Mouse (Mus musculus) MEL (cell line): Measurements from ENCODE around the gene Poc1a. TPM values are rescaled to one million over a fixed set of nuclear protein-coding genes. Genes with fewer than 3 reads are reported as not detected.

Experiments used
- DNase-seq: peaks from one replicate; pipeline ENCODE4 v3.0.0; 2011; ENCODE audit warnings: low read depth, low spot score
- H3K27ac ChIP-seq: 2 replicates; pipeline ENCODE4 v1.5.1; 2012; ENCODE audit warnings: low read depth, mild to moderate bottlenecking, control low read depth, low read length, moderate library complexity; ENCODE audit not compliant: control insufficient read depth
- H3K27me3 ChIP-seq, 2 experiments: fragments of 150-350 bp in 1 of 2; sonication (generic) in 1 of 2; 2 replicates each; pipeline ENCODE4 v1.6.1; 2012; ENCODE audit warnings: low read length in 2 of 2, mild to moderate bottlenecking in 2 of 2, improper control_type of control experiment in 1 of 2, moderate library complexity in 1 of 2; ENCODE audit not compliant: insufficient read depth in 2 of 2, control insufficient read depth in 1 of 2
- H3K36me3 ChIP-seq, 2 experiments: 2 replicates each; pipeline ENCODE4 v1.6.1; 2012 to 2014; ENCODE audit warnings: low read length in 2 of 2, improper control_type of control experiment in 1 of 2, inconsistent platforms in 1 of 2, mild to moderate bottlenecking in 1 of 2; ENCODE audit not compliant: insufficient read depth in 2 of 2, control insufficient read depth in 1 of 2
- H3K4me1 ChIP-seq, 2 experiments: fragments of 150-350 bp in 1 of 2; sonication (generic) in 1 of 2; 2 replicates each; pipeline ENCODE4 v1.6.1; 2012; ENCODE audit warnings: low read length in 2 of 2, improper control_type of control experiment in 1 of 2, mild to moderate bottlenecking in 1 of 2; ENCODE audit not compliant: insufficient read depth in 2 of 2, control insufficient read depth in 1 of 2
- H3K4me3 ChIP-seq, 2 experiments: fragments of 150-350 bp in 1 of 2; sonication (generic) in 1 of 2; 2 replicates each; pipeline ENCODE4 v1.5.1; 2012; ENCODE audit warnings: low read depth in 2 of 2, low read length in 2 of 2, mild to moderate bottlenecking in 2 of 2, moderate library complexity in 2 of 2, control low read depth in 1 of 2, improper control_type of control experiment in 1 of 2; ENCODE audit not compliant: control insufficient read depth in 1 of 2, insufficient read depth in 1 of 2
- H3K79me2 ChIP-seq: 2 replicates; pipeline ENCODE4 v1.6.1; 2012; ENCODE audit warnings: mild to moderate bottlenecking, low read length, moderate library complexity; ENCODE audit not compliant: control insufficient read depth, poor library complexity, insufficient read depth
- H3K9ac ChIP-seq: 2 replicates; pipeline ENCODE4 v1.6.1; 2012; ENCODE audit warnings: low read depth, mild to moderate bottlenecking, control low read depth, low read length, moderate library complexity; ENCODE audit not compliant: control insufficient read depth, poor library complexity, severe bottlenecking
- H3K9me3 ChIP-seq: fragments of 150-350 bp; sonication (generic); replicated peaks from 2 replicates; pipeline ENCODE4 v1.6.1; 2012; ENCODE audit warnings: mild to moderate bottlenecking, low read length, improper control_type of control experiment, moderate library complexity; ENCODE audit not compliant: insufficient read depth
- CHD1 ChIP-seq: IDR thresholded peaks from 2 replicates; pipeline ENCODE4 v1.6.1; 2012; ENCODE audit warnings: low read depth, mild to moderate bottlenecking, inconsistent platforms, low read length, improper control_type of control experiment
- E2F4 ChIP-seq: IDR thresholded peaks from 2 replicates; pipeline ENCODE4 v1.6.1; 2011; ENCODE audit warnings: low read depth, low read length, improper control_type of control experiment, borderline replicate concordance
- ELF1 ChIP-seq: IDR thresholded peaks from 2 replicates; pipeline ENCODE4 v1.6.1; 2014; ENCODE audit warnings: low read depth, mild to moderate bottlenecking, inconsistent platforms, low read length, improper control_type of control experiment, moderate library complexity
- ETS1 ChIP-seq: IDR thresholded peaks from 2 replicates; pipeline ENCODE4 v1.6.1; 2012; ENCODE audit warnings: low read depth, mild to moderate bottlenecking, inconsistent platforms, low read length, improper control_type of control experiment, moderate library complexity
- GATA1 ChIP-seq: IDR thresholded peaks from 2 replicates; pipeline ENCODE4 v1.6.1; 2011; ENCODE audit warnings: low read depth, low read length, improper control_type of control experiment
- HCFC1 ChIP-seq: IDR thresholded peaks from 2 replicates; pipeline ENCODE4 v1.6.1; 2012; ENCODE audit warnings: low read depth, mild to moderate bottlenecking, inconsistent platforms, low read length, improper control_type of control experiment, moderate library complexity
- KAT2A ChIP-seq: conservative IDR thresholded peaks from 2 replicates; pipeline ENCODE4 v1.6.1; 2012; ENCODE audit warnings: low read depth, low read length, improper control_type of control experiment, inconsistent platforms
- MAX ChIP-seq: IDR thresholded peaks from 2 replicates; pipeline ENCODE4 v1.6.1; 2011; ENCODE audit warnings: low read length, improper control_type of control experiment
- MEF2A ChIP-seq: IDR thresholded peaks from 2 replicates; pipeline ENCODE4 v1.6.1; 2014; ENCODE audit warnings: low read depth, mild to moderate bottlenecking, inconsistent platforms, low read length, improper control_type of control experiment; ENCODE audit not compliant: poor library complexity, insufficient replicate concordance, severe bottlenecking; ENCODE audit errors: extremely low read depth
- MXI1 ChIP-seq: IDR thresholded peaks from 2 replicates; pipeline ENCODE4 v1.6.1; 2011; ENCODE audit warnings: mild to moderate bottlenecking, low read depth, low read length, improper control_type of control experiment
- MYB ChIP-seq: IDR thresholded peaks from 2 replicates; pipeline ENCODE4 v1.6.1; 2011; ENCODE audit warnings: mild to moderate bottlenecking, low read depth, low read length, improper control_type of control experiment
- NELFE ChIP-seq: IDR thresholded peaks from 2 replicates; pipeline ENCODE4 v1.6.1; 2011; ENCODE audit warnings: low read depth, low read length, improper control_type of control experiment
- POLR2A ChIP-seq, 2 experiments: IDR thresholded peaks; 2 replicates each; pipeline ENCODE4 v1.6.1; 2011 to 2012; ENCODE audit warnings: low read length in 2 of 2, mild to moderate bottlenecking in 2 of 2, control low read depth in 1 of 2, improper control_type of control experiment in 1 of 2, low read depth in 1 of 2, moderate library complexity in 1 of 2; ENCODE audit not compliant: control insufficient read depth in 1 of 2, insufficient read depth in 1 of 2, poor library complexity in 1 of 2
- POLR2AphosphoS2 ChIP-seq: IDR thresholded peaks from 2 replicates; pipeline ENCODE4 v1.6.1; 2011; ENCODE audit warnings: low read length, improper control_type of control experiment
- RAD21 ChIP-seq: IDR thresholded peaks from 2 replicates; pipeline ENCODE4 v1.6.1; 2011; ENCODE audit warnings: mild to moderate bottlenecking, low read depth, low read length, improper control_type of control experiment
- SIN3A ChIP-seq: IDR thresholded peaks from 2 replicates; pipeline ENCODE4 v1.6.1; 2012; ENCODE audit warnings: low read length, improper control_type of control experiment, inconsistent platforms
- TBP ChIP-seq: IDR thresholded peaks from 2 replicates; pipeline ENCODE4 v1.8.0; 2011; ENCODE audit warnings: low read depth, low read length, improper control_type of control experiment
- TCF12 ChIP-seq: IDR thresholded peaks from 2 replicates; pipeline ENCODE4 v1.6.1; 2014; ENCODE audit warnings: low read depth, mild to moderate bottlenecking, inconsistent platforms, low read length, improper control_type of control experiment, moderate library complexity
- UBTF ChIP-seq: IDR thresholded peaks from 2 replicates; pipeline ENCODE4 v1.6.1; 2012; ENCODE audit warnings: low read depth, mild to moderate bottlenecking, inconsistent platforms, low read length, improper control_type of control experiment, moderate library complexity, borderline replicate concordance; ENCODE audit not compliant: insufficient read depth
- ZKSCAN1 ChIP-seq: IDR thresholded peaks from 2 replicates; pipeline ENCODE4 v1.6.1; 2012; ENCODE audit warnings: low read depth, mild to moderate bottlenecking, inconsistent platforms, low read length, improper control_type of control experiment, moderate library complexity
- polyA plus RNA-seq, 2 experiments: library from polyadenylated mRNA; stranded (reverse) in 1 of 2; unstranded in 1 of 2; fragments of >175 nt in 1 of 2; fragments of >200 nt in 1 of 2; gene quantifications; 2 replicates each; pipeline versions ENCODE4 v1.2.1 to v1.2.4; 2012; ENCODE audit warnings: low replicate concordance in 2 of 2, low read depth in 1 of 2; ENCODE audit not compliant: insufficient read length in 2 of 2, insufficient read depth in 1 of 2, missing spikeins in 1 of 2
- total RNA-seq: library from RNA; depleted of rRNA; stranded (reverse); fragments of 300-350 nt; gene quantifications from 2 replicates; pipeline ENCODE4 v1.2.3, GENCODE M21; 2012; rRNA removed

The Poc1a gene
- total RNA-seq = 33.8 and 37.6 TPM in 2 replicates
- polyA plus RNA-seq = 10 to 100 TPM in 1 of 2 experiments, not detected in 1; 41.3 TPM

DNA sequence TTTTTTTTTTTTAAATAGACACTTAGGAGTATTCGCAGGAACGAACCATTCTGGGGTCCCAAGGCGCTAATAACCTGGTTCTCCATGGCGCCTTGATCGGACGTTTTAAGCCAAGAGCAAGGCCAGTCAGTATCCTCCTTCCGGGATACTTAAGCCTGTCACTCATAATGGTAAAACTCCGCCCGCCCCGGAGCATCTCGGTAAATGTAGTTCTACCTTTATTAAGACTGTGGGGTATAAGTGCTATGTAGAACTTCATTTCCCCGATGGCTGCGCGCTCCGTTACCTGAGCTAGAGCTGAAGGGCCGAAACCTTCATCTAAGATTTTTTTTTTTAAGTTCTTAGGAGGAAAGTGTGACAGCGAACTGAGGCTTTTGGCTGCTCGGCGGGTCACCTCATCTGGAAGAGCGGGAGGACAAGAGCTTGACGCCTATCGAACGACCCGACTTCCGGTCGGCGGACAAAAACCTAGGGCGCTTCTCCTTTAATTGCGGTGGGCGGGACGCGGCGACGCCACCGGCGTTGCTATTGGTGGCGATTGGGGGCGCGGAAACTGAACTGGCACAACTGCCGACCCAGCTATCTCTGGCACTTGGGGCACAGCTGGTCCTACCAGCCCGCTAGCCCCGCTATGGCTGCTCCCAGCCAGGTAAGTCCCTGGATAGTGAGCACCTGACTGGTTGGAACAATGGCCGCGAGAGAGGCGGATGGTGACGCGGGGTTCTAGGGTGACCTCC lies at the start of gene Poc1a:
Poc1a (plus strand) TSS at position 254 of the 737 bp plus-strand sequence.
- peak within 1 kb of the TSS; percentile 89 for H3K27ac ChIP-seq
- H3K9ac ChIP-seq = peak within 1 kb of the TSS; percentile 90
- no peaks in the 10 kb centered on the region for H3K27me3 ChIP-seq
- TF ChIP-seq ZKSCAN1 (no peak), GATA1 (0 out of 2 replicates have a peak, but pooled peaks have one; percentile 8), UBTF (no peak), MXI1 (peak; percentile 65), ETS1 (peak; percentile 19; the same call in 1 of the 2 replicates), KAT2A (peak; percentile 77), ELF1 (peak; percentile 94), MAX (peak; percentile 56; the same call in 1 of the 2 replicates), RAD21 (no peak), TCF12 (peak; percentile 13; the same call in 1 of the 2 replicates), CHD1 (no peak), E2F4 (no peak), TBP (peak; percentile 66; the same call in 1 of the 2 replicates), HCFC1 (peak; percentile 92), MEF2A (no peak), POLR2AphosphoS2 (peak; percentile 70; the same call in 1 of the 2 replicates), POLR2A (IDR thresholded peaks at IDR 0.05; ENCODE audit: control insufficient read depth in 1 of 2, insufficient read depth in 1 of 2, low read depth in 1 of 2, low read length in 2 of 2, poor library complexity in 1 of 2) (peak; percentile 60 to 71), SIN3A (peak; percentile 83), MYB (peak; percentile 55), NELFE (peak; percentile 56)
- peaks cover 0 to 7% of the 10 kb centered on the region in 2 experiments; a peak in 2 of 4 replicates for H3K4me1 ChIP-seq
- H3K4me3 ChIP-seq = peak within 1 kb of the TSS; percentile 53 to 77
- H3K79me2 ChIP-seq = no peaks in the 10 kb centered on the region; the same call in 1 of the 2 replicates
- peak; percentile 96 for DNase-seq
- peaks cover 0 to 3% of the 10 kb centered on the region in 2 experiments; a peak in 2 of 4 replicates for H3K36me3 ChIP-seq
- no peaks in the 10 kb centered on the region for H3K9me3 ChIP-seq
